Mouse (Mus musculus) gastrocnemius, postnatal 10 days (tissue): Measurements from ENCODE around the gene Catsper3. TPM values are rescaled to one million over a fixed set of nuclear protein-coding genes. Genes with fewer than 3 reads are reported as not detected.
A peak's percentile ranks its signal among the peaks of the same experiment; 100 is the strongest.

ENCODE experiments used
- DNase-seq: peaks from one replicate; pipeline ENCODE4 v3.0.0; 2021; ENCODE audit warnings: mixed read lengths
- total RNA-seq, 2 experiments: library from RNA; stranded (reverse); gene quantifications; 2 replicates each; pipeline ENCODE4 v1.2.3; 2021

Catsper3 gene
- total RNA-seq, 2 experiments from 2014 or later = 0.31 TPM; not detected in 1

DNA sequence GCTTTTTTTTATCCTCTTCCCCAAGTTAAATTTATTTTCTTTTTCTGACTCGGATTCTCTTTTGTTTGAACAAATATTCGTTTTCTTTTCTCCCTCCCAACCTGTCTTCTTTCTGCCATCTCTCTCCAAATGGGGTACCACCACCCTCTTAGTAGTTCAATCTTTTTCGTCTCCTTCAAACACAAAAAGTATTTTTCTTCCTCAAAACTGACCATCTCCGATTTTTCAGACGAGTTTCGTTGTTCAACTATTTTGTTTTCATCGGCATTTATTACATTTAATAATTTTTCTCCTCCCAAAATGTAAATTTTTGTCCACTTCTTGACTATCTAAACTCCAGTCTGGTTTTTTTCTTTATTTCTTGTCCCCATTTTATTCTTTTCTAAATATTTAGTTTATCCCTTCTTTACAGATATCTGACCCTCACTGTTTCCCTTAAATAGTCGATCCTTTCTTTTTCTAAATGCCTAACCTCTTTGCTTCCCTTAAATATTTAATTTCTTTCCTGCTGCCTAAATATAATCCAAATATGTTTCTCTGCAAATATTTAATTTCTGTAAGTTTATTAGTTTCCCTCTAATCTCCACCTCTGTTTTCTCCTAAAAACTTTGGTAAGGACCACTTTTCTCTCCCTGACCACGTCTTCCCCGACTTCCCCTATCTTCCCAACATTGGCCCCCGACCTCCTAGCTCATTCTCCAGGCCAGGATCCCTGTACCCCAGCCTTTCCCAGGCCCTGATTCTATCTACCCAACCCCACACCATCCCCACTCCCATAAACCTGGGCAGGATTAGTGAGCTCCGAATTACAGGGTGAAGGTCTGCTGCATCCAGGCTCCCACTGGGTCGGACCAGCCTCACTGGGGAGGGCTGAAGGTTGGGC, 42.7 kb downstream of the Catsper3 start:
- no peak for DNase-seq

GRCm38 (mm10) chr13:55827679-55828140, 43.3 kb downstream of the Catsper3 start:
- DNase-seq = no peak

- DNase-seq = peak; percentile 34
Measured at GRCm38 (mm10) chr13:55828141-55829017, 44.0 kb downstream of the Catsper3 start.

DNA sequence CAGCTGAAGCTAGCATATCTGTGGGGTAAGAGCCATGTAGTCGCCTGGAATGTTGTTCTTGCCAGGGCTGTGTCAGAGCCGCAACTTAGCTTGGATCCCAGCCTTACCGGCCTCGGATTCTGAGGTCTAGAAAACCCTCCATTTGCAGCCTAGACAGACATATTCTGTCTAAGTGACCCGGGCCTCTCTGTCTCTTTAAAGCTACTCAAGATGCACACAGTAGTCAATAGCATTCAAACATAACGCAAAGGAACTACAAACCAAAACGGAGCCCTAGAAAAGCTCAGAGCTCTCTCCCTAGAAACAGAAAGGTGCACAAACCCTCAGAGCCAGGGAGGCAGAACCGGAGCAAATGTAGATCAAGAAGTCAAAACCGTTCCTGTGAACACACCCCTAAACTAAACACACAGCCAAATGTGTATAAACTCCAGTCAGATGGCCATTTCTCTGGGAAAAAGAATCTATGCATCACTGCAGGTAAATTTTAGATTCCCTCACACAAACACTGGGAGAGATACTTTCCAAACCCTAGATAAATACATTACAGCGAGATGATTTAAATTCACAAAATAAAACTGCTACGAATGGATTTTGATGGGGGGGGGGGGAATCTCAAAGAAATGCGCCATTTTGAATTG, 44.8 kb downstream of the Catsper3 start:
- DNase-seq = no peak

DNA sequence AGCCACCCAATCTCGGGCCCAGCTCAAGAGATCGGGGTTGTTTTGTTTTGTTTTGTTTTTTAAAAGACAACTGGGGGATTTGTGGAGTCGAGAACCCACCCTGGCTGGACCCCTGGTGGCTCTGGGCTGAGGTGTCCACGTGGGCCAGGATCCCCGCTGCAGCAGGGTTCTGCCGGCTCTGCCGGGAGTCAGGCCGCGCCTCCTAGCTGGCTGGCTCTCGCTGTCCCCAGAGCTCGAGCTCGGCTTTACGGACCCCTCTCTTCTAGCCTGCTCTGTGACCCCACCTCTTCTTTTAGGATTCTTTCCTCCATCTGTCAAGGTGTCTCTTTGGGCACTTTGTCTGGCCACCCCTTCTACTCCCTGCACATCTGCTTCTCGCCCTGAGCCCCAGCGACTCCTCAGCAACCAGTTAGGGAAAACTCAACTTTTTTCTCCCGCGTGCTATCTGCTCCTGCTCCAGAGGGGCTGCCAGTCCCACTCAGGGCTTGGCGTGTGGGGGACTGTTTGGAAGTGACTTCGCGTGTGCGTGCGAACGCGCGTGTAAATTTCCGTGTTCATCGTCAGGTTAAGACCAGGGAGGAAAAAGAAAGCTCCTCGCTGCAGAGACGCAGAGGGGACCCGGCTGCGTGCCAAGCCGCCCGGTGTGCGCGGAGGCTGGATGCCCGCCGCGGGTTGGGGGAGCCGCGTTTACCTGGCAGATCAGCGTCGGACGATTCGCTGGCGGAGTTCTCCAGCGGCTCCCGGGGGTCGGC, 45.9 kb downstream of the Catsper3 start:
- peak; percentile 41 for DNase-seq

DNA sequence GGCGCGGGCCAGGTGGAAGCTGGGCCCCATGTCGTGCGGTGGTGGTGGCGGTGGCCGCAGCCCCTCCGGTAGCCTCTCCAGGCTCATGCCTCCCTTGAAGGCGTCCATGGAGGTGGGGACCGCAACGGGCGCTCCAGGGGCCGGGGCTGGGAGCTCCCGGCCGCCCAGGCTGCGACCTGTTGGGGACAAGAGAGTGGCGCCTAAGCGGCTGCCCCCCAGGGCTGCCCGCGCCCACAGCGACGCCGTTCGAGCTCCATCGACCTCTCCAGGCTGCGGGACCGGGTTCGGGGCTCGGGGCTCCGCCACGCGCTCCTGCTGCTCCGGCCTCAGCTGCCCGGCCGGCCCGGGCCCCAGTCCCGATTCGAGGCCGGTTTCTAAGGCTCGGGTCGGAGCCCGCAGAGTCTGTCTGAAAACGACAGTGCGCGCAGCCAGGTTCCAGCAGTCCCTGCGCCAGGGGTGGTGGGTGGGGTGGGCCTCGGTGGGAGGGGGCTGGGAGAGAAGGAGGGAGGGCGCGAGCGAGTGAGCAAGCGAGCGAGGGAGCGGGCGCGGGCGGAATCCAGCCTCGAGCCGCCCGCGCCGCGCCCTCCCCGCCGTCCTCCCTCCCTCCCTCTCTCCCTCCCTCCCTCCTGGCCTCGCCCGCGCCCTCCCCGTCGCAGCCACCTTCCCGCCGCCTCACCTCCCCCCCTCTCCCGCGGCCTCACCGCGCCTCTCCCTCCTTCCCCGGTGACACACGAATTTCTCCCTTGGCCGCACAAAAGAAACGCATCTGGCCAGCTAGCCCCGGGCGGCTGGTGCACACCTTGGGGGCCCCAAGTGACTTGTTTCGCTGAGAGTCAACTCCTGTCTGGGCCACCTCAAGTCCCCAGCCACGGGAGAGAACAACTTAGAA, 46.7 kb downstream of the Catsper3 start:
- DNase-seq = peak; percentile 44

DNA sequence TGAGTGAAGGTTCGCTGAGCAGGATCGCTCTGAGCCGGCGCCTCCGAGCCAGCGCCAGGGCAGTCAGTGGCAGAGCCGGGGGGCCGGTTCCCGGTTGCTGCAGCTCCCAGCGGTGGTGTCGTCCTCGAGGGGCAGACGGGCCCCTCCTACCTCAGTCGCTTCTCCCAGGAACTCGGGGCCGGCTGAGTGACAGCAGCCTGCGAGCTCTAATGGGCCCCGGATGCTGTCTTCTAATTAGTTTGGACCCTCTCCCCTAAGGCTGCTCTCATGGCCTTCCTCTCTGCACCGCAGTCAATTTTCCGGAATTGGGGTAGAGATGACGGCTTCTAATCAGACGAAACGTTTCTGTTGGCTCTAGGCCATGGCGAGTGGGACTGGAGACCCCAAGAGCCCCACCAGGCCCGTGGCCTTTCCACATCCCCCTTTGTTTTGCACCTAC, 47.4 kb downstream of the Catsper3 start:
- DNase-seq = no peak

DNA sequence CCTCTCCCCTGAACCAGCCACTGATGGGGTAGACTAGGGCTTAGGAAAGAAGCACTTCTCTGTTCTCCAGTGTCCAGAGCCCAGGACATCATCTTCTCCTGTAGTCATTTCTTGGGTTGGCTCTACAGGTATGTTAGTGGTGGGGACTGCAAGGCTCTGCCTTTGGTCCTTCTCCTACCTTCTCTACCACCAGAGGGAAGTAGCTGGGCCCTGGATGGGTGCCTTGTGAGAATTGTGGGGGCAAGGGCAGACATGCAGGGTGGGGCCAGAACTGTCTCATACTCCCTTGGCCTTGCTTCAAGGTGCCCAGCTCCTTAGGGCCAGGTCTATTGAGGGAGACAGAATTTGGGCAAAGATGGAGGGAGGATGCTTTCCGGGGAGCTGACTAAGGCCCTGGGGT, 48.2 kb downstream of the Catsper3 start:
- no peak for DNase-seq

- DNase-seq = no peak
Measured at GRCm38 (mm10) chr13:55833921-55834320, 49.6 kb downstream of the Catsper3 start.

DNA sequence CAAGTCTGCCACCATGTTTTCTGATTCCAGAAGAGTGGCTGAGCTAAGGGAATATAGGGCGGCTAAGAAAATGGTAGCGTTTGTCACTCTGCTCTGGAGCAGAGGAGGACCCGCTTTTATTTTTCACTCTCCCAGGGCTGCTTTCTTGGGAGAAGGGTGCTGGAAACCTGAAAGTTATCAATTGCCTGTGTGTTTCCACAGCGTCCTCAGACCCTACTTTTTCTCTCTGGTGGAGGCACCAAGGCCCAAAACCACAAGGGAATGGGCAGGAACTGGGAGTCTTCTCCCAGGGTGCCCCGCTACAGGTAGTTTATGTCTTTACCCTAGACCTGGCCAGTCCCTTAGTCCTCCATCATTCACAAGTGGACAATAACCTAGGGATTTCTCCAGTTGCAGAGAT, 50.3 kb downstream of the Catsper3 start:
- DNase-seq = no peak

GRCm38 (mm10) chr13:55835548-55836097, 51.3 kb downstream of the Catsper3 start:
- DNase-seq = no peak

DNA sequence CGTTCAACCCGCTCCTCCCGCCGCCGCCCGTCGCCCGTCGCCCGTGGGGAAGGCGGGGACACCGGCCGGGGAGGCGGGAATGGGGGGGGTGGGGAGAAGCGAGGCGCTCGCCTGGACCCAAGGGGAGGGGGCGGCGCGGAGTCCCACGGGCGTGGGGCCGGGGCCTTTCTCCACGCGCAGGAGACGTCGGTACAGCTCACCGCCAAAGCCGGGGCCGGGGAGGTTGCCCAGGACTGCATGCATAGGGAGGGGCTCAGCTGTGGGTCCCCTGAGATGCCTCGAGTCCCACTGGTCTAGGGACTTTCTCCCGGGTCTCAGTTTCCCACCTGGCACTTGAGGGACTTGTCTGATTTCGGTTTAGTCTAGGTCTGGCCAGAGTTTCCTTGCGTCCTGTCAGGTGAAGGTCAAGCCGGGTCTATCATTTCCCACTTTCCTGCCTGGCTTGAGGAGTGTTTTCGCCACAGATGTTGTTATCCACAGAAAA, 51.8 kb downstream of the Catsper3 start, which contains the start of gene Pitx1:
Gene Pitx1 (minus strand): TSS at position 51 of the 484 bp plus-strand sequence.
- no peak for DNase-seq

DNA sequence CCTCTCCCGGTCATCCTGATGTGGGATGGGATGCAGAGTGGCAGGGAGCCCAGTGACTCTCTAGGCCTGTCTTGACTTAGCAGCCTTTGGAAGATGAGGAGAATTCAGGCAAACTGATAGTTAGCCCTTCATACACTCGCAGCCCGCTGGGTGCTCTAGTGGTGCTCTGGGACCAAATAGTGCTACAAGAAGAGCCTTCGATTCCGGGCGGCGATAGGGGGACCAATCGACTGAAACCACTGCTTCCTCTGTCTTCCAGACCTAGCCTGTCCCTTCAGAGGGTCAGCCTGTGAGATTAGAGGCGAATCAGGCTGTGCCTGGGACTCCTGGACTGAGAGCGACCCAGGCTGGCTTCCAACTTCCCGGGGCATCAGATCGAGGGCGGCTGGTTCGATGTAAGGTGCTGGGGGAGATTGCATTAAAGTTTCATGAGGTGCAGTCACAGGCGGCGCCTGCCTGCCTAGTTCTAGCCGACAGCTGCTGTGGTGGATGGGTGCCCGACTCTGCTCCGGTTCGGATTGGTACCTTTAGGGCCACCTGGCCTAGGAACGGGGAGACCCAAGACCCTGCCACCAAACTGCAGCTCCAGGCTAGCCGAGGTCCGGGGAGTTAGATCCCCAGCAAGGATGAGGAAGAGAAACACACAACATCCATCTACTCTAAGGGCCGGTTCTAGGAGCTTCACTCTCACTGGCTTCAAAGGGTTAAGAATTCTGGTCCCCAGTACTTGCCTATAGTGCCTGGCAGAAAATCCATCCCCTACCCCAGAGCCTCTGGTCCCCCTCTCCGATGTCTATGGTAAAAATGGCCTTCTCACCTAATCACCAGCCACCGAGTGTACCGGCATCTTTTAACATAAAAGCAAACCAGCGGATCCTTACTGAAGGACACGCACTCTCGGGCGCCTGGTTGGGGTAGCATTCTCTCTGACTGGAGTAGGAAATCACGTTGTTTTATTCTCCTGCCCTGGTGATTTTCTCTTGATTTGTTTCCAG, 52.7 kb downstream of the Catsper3 start:
- DNase-seq = no peak

DNA sequence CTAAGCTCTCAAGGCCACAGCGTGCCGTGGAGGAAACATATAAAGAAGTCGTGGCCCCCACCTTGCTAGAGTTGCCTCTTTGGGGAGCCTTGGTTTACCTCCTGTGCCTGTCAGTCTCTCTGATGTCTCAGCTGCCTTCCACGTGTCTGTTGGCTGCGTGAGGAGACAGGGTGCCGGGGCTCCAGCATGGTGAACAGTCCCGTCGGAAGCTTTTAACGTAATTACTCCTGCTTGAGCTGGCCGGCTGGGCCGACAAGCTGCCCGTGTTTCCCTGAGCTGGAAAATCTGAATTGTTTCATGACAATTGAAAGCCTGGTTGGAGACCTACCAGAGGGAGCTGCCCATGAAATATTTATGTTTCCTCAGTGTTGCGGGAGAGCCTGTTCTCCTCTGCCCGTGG, 55.9 kb downstream of the Catsper3 start:
- no peak for DNase-seq

DNA sequence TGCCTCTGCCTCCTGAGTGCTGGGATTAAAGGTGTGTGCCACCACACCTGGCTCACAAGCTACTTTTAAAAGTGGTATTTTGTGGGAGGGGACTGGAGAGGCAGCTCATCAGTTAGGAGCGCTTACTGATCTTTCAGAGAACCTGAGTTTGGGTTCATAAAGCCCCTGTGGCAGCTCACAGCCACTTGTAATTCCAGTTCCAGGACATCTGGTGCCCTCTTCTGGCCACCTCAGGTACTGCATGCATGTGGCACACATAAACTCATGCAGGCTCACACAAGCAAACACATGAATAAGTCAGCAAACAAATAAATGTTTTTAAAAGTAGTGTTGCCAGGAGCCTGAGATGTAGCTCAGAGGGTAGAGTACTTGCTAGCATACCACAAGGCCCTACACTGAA, 59.3 kb downstream of the Catsper3 start:
- DNase-seq = no peak

- no peak for DNase-seq
Measured at GRCm38 (mm10) chr13:55847805-55848204, 63.4 kb downstream of the Catsper3 start.

DNA sequence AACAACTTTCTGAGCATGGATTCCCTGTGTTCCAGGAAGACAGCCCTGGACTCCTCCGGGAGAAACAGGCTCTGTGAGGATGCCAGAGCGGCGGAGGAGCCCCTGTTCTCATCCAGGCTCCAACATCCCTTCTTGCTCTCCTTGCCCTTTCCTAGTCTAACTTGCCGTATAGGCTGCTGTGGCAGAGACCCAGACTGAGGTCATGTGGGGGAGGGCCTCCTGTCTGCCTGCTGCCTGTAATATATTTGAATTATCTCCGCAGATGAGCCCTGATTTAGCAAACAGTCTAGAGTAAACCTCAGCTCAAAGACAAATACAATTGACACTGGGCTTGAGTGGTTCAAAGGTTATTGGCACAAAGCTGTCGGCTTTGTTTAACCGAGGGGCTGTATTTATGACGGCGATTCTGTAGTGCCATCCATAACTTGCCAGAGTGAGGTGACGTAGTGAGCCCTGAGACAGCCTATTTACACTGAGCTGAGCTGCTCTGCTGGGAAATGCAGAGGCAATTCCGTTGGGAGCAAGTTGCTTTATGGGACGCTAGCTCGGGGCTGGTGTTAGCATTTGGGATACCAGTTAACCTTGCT, 64.3 kb downstream of the Catsper3 start:
- no peak for DNase-seq

- peak; percentile 46 for DNase-seq
Measured at GRCm38 (mm10) chr13:55850726-55851125, 66.4 kb downstream of the Catsper3 start.
